Mouse (Mus musculus) liver, embryonic 14.5 days (tissue): ENCODE data around the gene Rbm33. TPM values are rescaled to one million over a fixed set of nuclear protein-coding genes. Genes with fewer than 3 reads are reported as not detected.

ENCODE experiments used
- ATAC-seq: fragments of 200-750 bp; cut with Nextera tagmentation; 2 replicates; pipeline ENCODE4 v1.8.0; 2017; ENCODE audit warnings: moderate number of reproducible peaks, mild to moderate bottlenecking, moderate library complexity; ENCODE audit not compliant: insufficient read depth
- DNase-seq, 3 experiments: peaks; one replicate each; pipeline ENCODE4 v3.0.0-alpha.2; 2012 to 2013; ENCODE audit warnings: low read depth in 3 of 3, low spot score in 3 of 3
- H3K27ac ChIP-seq: fragments of 300-500 bp; sonication (generic); 2 replicates; pipeline ENCODE4 v1.5.1; 2014; ENCODE audit warnings: moderate library complexity, mild to moderate bottlenecking, control low read depth, inconsistent platforms
- H3K27me3 ChIP-seq: fragments of 300-500 bp; sonication (generic); 2 replicates; pipeline ENCODE4 v1.6.1; 2014; ENCODE audit warnings: mild to moderate bottlenecking, low read length, moderate library complexity; ENCODE audit not compliant: control insufficient read depth, insufficient read depth
- H3K36me3 ChIP-seq: fragments of 300-500 bp; sonication (generic); replicated peaks from 2 replicates; pipeline ENCODE4 v1.6.1; 2014; ENCODE audit warnings: low read depth; ENCODE audit not compliant: control insufficient read depth, insufficient read depth
- H3K4me1 ChIP-seq, 2 experiments: fragments of 200-500 bp in 1 of 2; fragments of 300-500 bp in 1 of 2; sonication (generic) in 1 of 2; replicated peaks; 2 replicates each; pipeline ENCODE4 v1.6.1; 2012 to 2014; ENCODE audit warnings: antibody characterized with exemption in 1 of 2, inconsistent platforms in 1 of 2, low read length in 1 of 2; ENCODE audit not compliant: control insufficient read depth in 2 of 2, insufficient read depth in 2 of 2
- H3K4me2 ChIP-seq: fragments of 300-500 bp; sonication (generic); 2 replicates; pipeline ENCODE4 v1.6.1; 2014; ENCODE audit warnings: low read depth, mild to moderate bottlenecking, control low read depth, moderate library complexity
- H3K4me3 ChIP-seq, 2 experiments: fragments of 200-500 bp in 1 of 2; fragments of 300-500 bp in 1 of 2; sonication (generic) in 1 of 2; 2 replicates each; pipeline ENCODE4 v1.5.1; 2012 to 2014; ENCODE audit warnings: low read depth in 2 of 2, low read length in 2 of 2, mild to moderate bottlenecking in 2 of 2, control low read depth in 1 of 2, inconsistent platforms in 1 of 2, moderate library complexity in 1 of 2; ENCODE audit not compliant: insufficient read depth in 1 of 2
- H3K9ac ChIP-seq: fragments of 300-500 bp; sonication (generic); replicated peaks from 2 replicates; pipeline ENCODE4 v1.6.1; 2014; ENCODE audit warnings: mild to moderate bottlenecking, control low read depth, moderate library complexity
- H3K9me3 ChIP-seq: fragments of 300-500 bp; sonication (generic); 2 replicates; pipeline ENCODE4 v1.6.1; 2016; ENCODE audit warnings: low read length, mixed read lengths; ENCODE audit not compliant: control insufficient read depth
- CTCF ChIP-seq: IDR thresholded peaks from 2 replicates; pipeline ENCODE4 v1.5.1; 2016; ENCODE audit warnings: antibody characterized with exemption, low read depth, control low read depth
- EP300 ChIP-seq: IDR thresholded peaks from 2 replicates; pipeline ENCODE4 v1.6.1; 2016; ENCODE audit warnings: antibody characterized with exemption, low read depth
- WGBS: fragments of 180-500 bp; shearing (Covaris S2); extraction: QIAGEN DNeasy Blood & Tissue Kit; methylation state at CpG from one replicate; pipeline ENCODE4 v1.1.7; 2014; ENCODE audit not compliant: insufficient replicate concordance; 5-methylcytosine and 5-hydroxymethylcytosine counted together
- polyA plus RNA-seq, 2 experiments: library from polyadenylated mRNA; depleted of rRNA in 1 of 2; stranded (reverse) in 1 of 2; unstranded in 1 of 2; fragments of >200 nt; fragmentation: Nextera tagmentation in 1 of 2; extraction: Ambion mirVana in 1 of 2; gene quantifications; 2 replicates each; pipeline versions ENCODE4 v1.2.1 to v1.2.3; 2012 to 2014

The Rbm33 gene
- polyA plus RNA-seq, 2 experiments = 7.1 to 9.7 TPM

- Histone ChIP-seq H3K9me3 (no peaks in the 10 kb centered on the region), H3K4me1 (no peaks in the 10 kb centered on the region), H3K27ac (no peak overlapping the region), H3K27me3 (no peaks in the 10 kb centered on the region), H3K36me3 (no peaks in the 10 kb centered on the region), H3K4me2 (no peak overlapping the region), H3K4me3 (no peak overlapping the region), H3K9ac (no peak overlapping the region)
- TF ChIP-seq EP300 (no peak), CTCF (no peak)
- no peak for ATAC-seq
- DNase-seq = no peak
- WGBS = 74% methylated on average over 9 of the region's 9 CpGs
Observed at GRCm38 (mm10) chr5:28425926-28426325, 109.0 kb downstream of the Rbm33 start.

DNA sequence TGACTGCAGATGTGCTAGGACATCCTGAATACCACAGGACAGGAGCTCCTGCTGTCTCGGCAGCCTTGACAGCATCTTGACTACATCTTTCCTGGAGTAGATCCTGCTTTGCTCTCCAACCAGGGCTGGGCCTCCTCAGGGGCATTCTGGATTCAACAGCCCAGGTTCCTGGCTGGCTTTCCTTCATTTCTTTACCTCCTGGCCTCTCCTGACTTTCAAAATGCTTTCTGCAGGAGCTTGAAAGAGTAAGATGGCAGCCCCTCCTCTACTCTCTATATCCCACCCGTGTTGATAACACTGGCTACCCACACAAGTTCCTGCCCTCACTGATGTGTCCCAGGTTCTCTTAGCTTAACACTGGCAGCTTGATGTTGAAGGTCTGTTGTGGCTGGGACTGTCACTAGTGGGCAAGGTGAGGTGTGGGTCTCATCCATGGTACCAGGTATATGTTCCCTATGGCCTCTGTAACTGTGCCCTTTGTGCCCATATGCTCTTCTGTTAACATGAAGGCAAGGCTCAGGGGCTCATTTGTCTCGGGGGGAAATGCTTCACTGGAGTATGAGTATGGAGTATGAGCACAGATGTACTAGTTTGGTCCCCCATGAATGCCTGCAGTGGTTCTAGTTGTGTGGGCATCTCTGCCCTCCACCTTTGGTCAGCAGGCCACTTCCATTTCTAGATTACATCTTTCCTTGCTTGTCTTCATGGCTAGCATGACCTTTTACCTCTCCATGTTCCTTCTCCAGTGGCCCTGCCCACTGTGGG is 133.4 kb downstream of the Rbm33 start:
- 34% methylated on average over 3 of the region's 3 CpGs for WGBS
- TF ChIP-seq EP300 = no peak
- no peak for TF ChIP-seq CTCF
- Histone ChIP-seq H3K27ac (no peak overlapping the region), H3K36me3 (no peaks in the 10 kb centered on the region), H3K4me1 (no peaks in the 10 kb centered on the region), H3K27me3 (no peaks in the 10 kb centered on the region), H3K9me3 (no peaks in the 10 kb centered on the region), H3K4me3 (no peak overlapping the region), H3K9ac (no peak overlapping the region), H3K4me2 (no peak overlapping the region)
- DNase-seq = no peak
- ATAC-seq = no peak

- TF ChIP-seq EP300 = no peak
- TF ChIP-seq CTCF = peak; percentile 93
- Histone ChIP-seq H3K9me3 (no peaks in the 10 kb centered on the region), H3K27ac (no peak overlapping the region), H3K4me1 (no peaks in the 10 kb centered on the region), H3K4me2 (no peak overlapping the region), H3K9ac (no peak overlapping the region), H3K27me3 (peaks cover 6% of the 10 kb centered on the region), H3K4me3 (no peak overlapping the region), H3K36me3 (no peaks in the 10 kb centered on the region)
- DNase-seq (peak; percentile 9 to 27 (median 17)), ATAC-seq (no peak)
- 34% methylated on average over 6 of the region's 6 CpGs for WGBS
Observed at GRCm38 (mm10) chr5:28451053-28451638, 134.2 kb downstream of the Rbm33 start.

GRCm38 (mm10) chr5:28453086-28453485 is 136.2 kb downstream of the Rbm33 start:
- Histone ChIP-seq H3K4me1 (no peaks in the 10 kb centered on the region), H3K36me3 (no peaks in the 10 kb centered on the region), H3K9ac (no peak overlapping the region), H3K4me3 (no peak overlapping the region), H3K27me3 (peaks cover 19% of the 10 kb centered on the region), H3K9me3 (no peaks in the 10 kb centered on the region), H3K4me2 (no peak overlapping the region), H3K27ac (no peak overlapping the region)
- ATAC-seq = no peak
- no peak for DNase-seq
- 65% methylated on average over 5 of the region's 5 CpGs for WGBS
- TF ChIP-seq EP300 (no peak), CTCF (no peak)

- Histone ChIP-seq H3K9me3 (no peaks in the 10 kb centered on the region), H3K4me1 (no peaks in the 10 kb centered on the region), H3K4me2 (no peak overlapping the region), H3K36me3 (no peaks in the 10 kb centered on the region), H3K27me3 (peaks cover 23% of the 10 kb centered on the region), H3K4me3 (no peak overlapping the region), H3K27ac (no peak overlapping the region), H3K9ac (no peak overlapping the region)
- DNase-seq (no peak), ATAC-seq (no peak)
- TF ChIP-seq EP300 (no peak), CTCF (no peak)
- WGBS = 27% methylated on average over 3 of the region's 3 CpGs
Observed at GRCm38 (mm10) chr5:28453523-28453922, 136.6 kb downstream of the Rbm33 start.
